Mouse (Mus musculus) adrenal gland, postnatal 10 days (tissue): ENCODE data around the gene Dzip3. TPM values are rescaled to one million over a fixed set of nuclear protein-coding genes. Genes with fewer than 3 reads are reported as not detected.

Experiments used
- DNase-seq: peaks from one replicate; pipeline ENCODE4 v3.0.0; 2021; ENCODE audit warnings: mixed read lengths
- long read RNA-seq, 2 experiments: library from polyadenylated mRNA; stranded (forward); transcript quantifications; one replicate each; pipeline ENCODE4 v2.0.0; 2021
- total RNA-seq, 2 experiments: library from RNA; stranded (reverse); gene quantifications; 2 replicates each; pipeline ENCODE4 v1.2.3; 2021

Gene Dzip3
- 10 to 100 TPM; 14.5 to 19.1 TPM for total RNA-seq
- long read RNA-seq, experiment 1, partial matches to known transcripts: 5 of 7 reads
- long read RNA-seq, experiment 1, other reads (novel, unspliced or antisense): 2 of 7 reads
- long read RNA-seq, experiment 2, full-length matches to known transcripts: 1 of 3 reads
- long read RNA-seq, experiment 2, partial matches to known transcripts: 1 of 3 reads
- long read RNA-seq, experiment 2, other reads (novel, unspliced or antisense): 1 of 3 reads

GRCm38 (mm10) chr16:48993559-48994342, at the start of gene Dzip3, which contains the start of gene Cip2a:
Gene Dzip3 (minus strand): TSS chr16:48994165.
Gene Cip2a (plus strand): TSS chr16:48994185.
- DNase-seq: peak; percentile 94

GRCm38 (mm10) chr16:49040554-49041221, 46.7 kb upstream of the Dzip3 start:
- no peak for DNase-seq

- DNase-seq: no peak
Measured at GRCm38 (mm10) chr16:49037771-49038170, 43.8 kb upstream of the Dzip3 start.

DNA sequence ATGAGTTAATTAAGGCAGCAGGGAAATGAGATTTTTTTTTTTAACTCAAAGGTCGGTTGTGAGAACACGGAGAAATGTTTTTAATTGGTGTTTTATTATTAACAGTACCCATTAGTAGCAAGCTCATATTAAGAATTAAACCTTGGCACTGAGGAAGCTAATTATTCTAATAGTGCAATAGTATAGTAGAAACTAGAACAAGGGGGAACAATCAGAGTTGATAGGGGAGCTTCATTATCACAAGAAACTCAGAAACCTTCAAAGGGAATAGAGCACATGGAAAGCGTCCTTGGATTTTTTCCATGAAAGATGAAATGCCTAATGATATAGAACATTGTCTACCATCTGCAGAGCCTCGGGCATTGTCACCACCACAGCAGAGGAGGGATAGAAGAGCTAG, 41.9 kb upstream of the Dzip3 start:
- no peak for DNase-seq

GRCm38 (mm10) chr16:49016620-49017332, 22.8 kb upstream of the Dzip3 start:
- no peak for DNase-seq

GRCm38 (mm10) chr16:49004151-49004550, 10.2 kb upstream of the Dzip3 start:
- no peak for DNase-seq

DNA sequence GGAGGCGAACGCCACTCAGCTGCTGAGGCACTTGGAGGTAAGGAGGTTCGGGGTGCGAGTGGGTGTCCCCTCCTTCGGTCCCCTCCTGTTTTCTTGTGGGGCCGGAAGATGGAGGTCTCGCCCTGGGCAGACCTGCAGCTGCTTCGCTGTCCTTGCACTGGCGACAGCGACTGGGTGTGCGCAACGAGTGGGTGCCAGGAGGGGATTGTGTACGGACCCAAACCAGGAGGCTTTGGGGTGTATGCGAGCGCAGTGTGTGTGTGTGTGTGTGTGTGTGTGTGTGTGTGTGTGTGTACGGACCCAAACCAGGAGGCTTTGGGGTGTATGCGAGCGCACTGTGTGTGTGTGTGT, 353 bp upstream of the Dzip3 start:
- no peak for DNase-seq

DNA sequence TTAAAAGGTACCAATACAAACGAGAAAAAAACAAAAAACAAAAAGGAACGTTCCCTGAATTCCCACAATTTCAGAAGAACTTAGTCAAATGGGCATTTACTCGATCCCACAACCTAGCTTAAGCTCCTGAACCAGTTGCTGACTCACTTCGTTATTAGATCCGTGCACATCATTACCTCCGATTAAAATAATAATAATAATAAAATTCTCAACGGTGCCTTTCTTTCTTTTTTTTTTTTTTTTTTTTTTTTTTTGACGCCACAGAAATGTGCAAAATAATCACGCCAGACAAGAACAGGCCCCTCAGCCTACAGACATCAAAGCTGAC, 770 bp downstream of the Dzip3 start:
- DNase-seq: no peak

DNA sequence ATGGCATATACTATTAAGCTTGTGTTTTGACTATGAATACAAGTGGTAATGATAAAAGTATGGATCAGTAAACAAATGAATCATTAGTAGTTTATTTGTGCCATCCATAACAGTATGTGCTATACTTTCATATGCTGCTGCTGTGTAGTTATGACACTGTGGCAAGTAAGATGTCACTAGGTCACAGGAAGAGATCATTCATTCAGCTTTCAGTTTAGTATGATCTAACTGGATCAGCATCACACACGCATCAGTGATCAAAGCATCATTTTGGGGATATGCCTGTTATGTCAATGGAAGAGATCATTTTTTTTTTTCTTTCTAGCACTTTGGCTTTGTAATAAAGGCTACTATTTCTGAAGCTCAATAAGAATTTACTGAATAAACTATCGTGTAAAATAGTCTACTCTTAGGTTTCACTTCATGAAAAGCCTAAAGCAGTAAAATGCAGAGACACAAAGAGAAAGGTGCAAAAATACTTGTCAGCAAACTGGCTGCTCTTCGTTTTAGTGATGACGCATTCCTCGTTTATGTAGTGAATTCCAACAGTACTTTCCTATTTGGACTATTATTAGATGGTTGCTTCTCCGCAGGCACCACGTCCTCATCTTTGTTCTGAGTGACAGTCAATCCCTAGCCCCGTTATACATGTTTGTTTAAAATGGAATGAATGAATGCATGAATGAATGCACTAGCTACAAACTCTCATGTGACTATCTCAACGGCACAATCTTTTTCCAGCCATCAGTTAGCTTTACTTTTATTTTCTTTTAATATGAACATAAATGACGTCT, 1.3 kb downstream of the Dzip3 start:
- no peak for DNase-seq

- DNase-seq: no peak
Measured at GRCm38 (mm10) chr16:48989700-48990099, 4.3 kb downstream of the Dzip3 start.

DNA sequence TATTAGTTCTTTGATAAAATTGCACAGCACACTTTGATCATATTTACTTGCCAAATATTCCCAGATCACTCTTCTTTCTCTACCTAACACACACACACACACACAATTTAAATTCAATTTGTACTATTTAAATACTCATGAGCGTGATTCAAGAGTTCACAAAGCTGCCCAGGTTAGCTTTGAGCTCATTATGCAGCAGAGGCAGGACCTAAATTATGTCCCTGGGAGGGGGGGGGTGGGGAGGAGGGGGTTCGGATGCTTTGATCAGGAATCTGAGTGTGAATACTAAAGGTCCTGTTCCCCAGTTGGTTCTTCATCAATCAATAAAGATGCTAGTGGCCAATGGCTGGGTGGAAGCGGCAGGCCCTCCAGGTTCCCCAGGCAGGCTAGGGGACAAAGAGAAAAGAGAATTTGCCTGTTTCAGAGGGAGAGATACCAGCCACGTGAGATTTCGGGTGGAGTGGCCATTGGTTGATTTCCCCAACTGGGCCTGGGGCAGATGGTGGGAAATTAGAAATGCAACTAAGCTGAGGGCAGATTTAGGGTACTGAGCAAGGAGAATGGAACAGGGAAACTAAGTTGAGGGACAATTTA, 8.8 kb downstream of the Dzip3 start:
- no peak for DNase-seq

- DNase-seq: no peak
Measured at GRCm38 (mm10) chr16:48979965-48980364, 14.0 kb downstream of the Dzip3 start.

DNA sequence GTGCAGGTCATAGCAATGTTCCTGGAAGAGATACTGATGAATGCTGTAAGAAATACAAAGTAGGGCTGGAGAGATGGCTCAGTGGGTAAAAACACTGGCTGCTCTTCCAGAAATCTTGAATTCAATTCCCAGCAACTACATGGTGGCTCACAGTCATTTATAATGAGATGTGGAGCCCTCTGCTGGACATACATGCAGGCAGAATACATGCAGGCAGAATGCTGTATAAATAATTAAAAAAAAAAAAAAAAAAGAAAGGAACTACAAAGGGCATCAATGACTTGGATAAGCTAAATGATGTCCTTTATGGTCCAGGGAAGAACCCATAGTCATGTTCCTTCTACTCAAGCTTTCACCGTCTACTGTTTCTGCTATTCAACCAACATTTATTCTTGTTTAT, 20.4 kb downstream of the Dzip3 start:
- DNase-seq: no peak

DNA sequence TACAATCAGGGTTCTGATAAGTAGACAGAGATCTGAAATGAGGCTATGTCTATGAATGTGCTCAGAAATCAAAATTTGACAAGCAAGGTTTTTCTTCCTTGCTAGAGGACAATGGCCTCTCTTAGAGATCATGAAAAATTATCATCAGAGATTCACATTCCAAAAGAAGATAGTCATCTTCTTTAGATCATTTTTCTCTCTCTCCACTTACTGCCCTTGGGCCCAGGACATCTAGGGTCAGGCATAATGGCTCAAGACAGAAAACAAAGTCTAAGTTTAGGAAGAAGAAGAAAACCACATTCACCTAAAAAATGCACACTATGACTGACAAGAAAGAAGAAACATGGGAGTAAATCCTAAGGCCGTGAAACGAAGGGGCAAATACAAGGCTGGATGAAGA, 21.0 kb downstream of the Dzip3 start:
- DNase-seq: no peak

DNA sequence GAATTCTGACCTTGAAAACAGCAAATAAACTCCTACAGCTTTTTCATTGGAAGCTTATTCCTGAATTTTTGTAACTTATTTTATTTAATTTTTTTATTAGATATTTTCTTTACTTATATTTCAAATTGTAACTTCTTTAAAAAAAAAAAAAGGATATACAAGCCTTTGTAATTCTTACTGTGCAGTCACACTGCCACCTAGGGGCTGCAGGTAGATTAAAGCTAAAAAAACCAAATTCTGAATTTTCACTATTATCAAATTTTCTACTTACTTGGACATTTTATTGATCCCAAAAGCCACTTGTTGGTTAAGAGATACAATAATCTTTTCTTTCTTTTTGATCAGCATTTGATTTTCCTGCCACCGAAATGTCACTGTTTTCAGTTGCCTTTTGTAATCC, 52.2 kb downstream of the Dzip3 start:
- DNase-seq: peak; percentile 31

- no peak for DNase-seq
Measured at GRCm38 (mm10) chr16:48923724-48924123, 70.2 kb downstream of the Dzip3 start.

DNA sequence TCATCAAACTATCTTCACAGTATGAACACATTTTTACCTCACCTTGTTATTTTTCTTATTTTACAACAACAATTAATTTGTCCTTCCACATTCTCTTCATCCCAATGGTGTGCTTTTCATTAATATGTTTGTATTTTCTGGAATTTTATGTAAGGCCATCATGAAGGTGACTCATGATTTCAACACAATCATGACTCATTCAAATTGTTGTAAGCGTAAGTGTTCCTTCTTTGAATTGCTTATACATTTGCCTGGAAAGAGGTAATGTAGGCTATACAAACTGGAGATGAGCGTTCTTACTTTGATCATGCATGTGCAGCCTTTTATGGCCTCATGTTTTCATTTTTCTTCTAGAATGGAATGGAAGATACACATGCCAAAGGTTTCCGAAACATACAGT, 80.8 kb downstream of the Dzip3 start:
- DNase-seq: no peak

- no peak for DNase-seq
Measured at GRCm38 (mm10) chr16:48911184-48911583, 82.8 kb downstream of the Dzip3 start.

DNA sequence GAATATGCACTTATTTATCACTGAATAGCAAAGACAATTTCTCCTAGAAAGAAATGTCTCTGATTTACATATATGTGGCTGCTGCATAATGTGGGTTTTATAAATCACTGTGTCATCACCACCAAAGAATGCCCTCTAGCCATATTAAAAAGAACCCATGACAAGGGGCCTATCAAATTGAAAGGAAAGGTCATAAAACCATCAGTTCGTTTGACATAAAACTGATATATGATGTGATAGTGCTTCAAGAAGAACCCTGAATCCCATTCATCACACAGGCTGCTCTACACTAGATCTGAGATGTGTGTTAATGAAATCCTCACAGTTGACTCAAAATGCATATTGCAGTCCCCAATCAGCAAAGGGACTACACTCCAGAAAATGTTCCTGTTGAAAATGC, 94.1 kb downstream of the Dzip3 start:
- DNase-seq: no peak

- no peak for DNase-seq
Measured at GRCm38 (mm10) chr16:48890733-48891132, 103.2 kb downstream of the Dzip3 start.
